Mouse (Mus musculus) layer of hippocampus, postnatal 14 days (tissue): ENCODE results near the gene Kcnh7. TPM values are rescaled to one million over a fixed set of nuclear protein-coding genes. Genes with fewer than 3 reads are reported as not detected.

Experiments
- DNase-seq, 2 experiments: peaks; one replicate each; pipeline ENCODE4 v3.0.0; 2021 to 2022; ENCODE audit warnings: low spot score in 2 of 2, mixed read lengths in 1 of 2
- total RNA-seq, 2 experiments: library from RNA; stranded (reverse); gene quantifications; 2 replicates each; pipeline ENCODE4 v1.2.3; 2021

Kcnh7 gene
- total RNA-seq, 2 experiments from 2014 or later: 23.6 to 32.4 TPM

GRCm38 (mm10) chr2:62652466-62652865 is 531.6 kb downstream of the Kcnh7 start:
- DNase-seq: no peak

- no peak for DNase-seq
These were observed 532.2 kb downstream of the Kcnh7 start for GRCm38 (mm10) chr2:62651890-62652289.

- no peak for DNase-seq
These were observed 537.3 kb downstream of the Kcnh7 start for GRCm38 (mm10) chr2:62646671-62647289.

GRCm38 (mm10) chr2:62646014-62646645 is 538.0 kb downstream of the Kcnh7 start, which contains the start of gene Ifih1:
TSS of gene Ifih1 (minus strand) at chr2:62646255.
- DNase-seq: peak in 1 of 2 experiments; percentile 27

- DNase-seq: no peak
These were observed 538.6 kb downstream of the Kcnh7 start for GRCm38 (mm10) chr2:62645475-62645874.

GRCm38 (mm10) chr2:62644891-62645290 is 539.2 kb downstream of the Kcnh7 start:
- DNase-seq: no peak
